Mouse (Mus musculus) liver, postnatal 0 days (tissue): ENCODE measurements at regions not wholly inside any gene's neighbourhood (a gene's known extent, or its start where the extent isn't known, plus 50 kb on each side); places are given as distances from the start of the nearest gene placed in this dataset.

Source experiments
- CTCF ChIP-seq: sonication (generic); IDR thresholded peaks from 2 replicates; pipeline ENCODE4 v1.5.1; 2016; ENCODE audit warnings: antibody characterized with exemption, low read depth
- EP300 ChIP-seq: IDR thresholded peaks from 2 replicates; pipeline ENCODE4 v1.6.1; 2016; ENCODE audit warnings: antibody characterized with exemption, low read depth, mild to moderate bottlenecking

DNA sequence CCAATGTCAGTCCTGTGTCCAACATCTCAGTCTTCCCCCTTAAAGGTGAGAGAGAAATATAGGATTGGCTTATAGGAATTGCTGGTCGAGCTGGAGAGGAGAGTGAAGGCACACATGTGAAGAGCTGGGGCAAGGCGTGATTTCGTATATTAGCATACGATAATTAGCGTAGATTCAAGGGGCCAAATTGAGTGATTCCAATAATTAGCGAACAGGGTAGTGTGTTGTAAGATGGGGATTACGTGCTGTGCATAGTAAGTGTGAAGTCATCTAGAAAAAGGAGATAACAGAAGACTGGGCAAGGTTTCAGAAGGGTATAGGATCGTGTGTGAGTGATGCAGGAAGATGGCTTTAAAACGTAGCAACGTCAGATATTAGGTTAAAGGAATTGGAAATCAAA is 147.6 kb upstream of the Auts2 start:
- TF ChIP-seq CTCF: no peak
- no peak for TF ChIP-seq EP300
